Mouse (Mus musculus) gastrocnemius, postnatal 4 days (tissue): ENCODE results near the gene Nxph3. TPM values are rescaled to one million over a fixed set of nuclear protein-coding genes. Genes with fewer than 3 reads are reported as not detected.
A peak's percentile ranks its signal among the peaks of the same experiment; 100 is the strongest.

Experiments
- DNase-seq, 2 experiments: peaks; one replicate each; pipeline ENCODE4 v3.0.0; 2021 to 2022; ENCODE audit warnings: low spot score in 2 of 2, mixed read lengths in 2 of 2
- long read RNA-seq, 2 experiments: library from polyadenylated mRNA; stranded (forward); transcript quantifications; one replicate each; pipeline ENCODE4 v2.0.0; 2021
- total RNA-seq, 2 experiments: library from RNA; stranded (reverse); gene quantifications; 2 replicates each; pipeline ENCODE4 v1.2.3; 2021

Gene Nxph3
- 1 to 10 TPM; 1.3 to 1.8 TPM for total RNA-seq
- long read RNA-seq, experiment 1, partial matches to known transcripts = 0 of 1 reads
- long read RNA-seq, experiment 1, other reads (novel, unspliced or antisense) = 0 of 1 reads
- long read RNA-seq, experiment 2, partial matches to known transcripts = 0 of 1 reads
- long read RNA-seq, experiment 2, other reads (novel, unspliced or antisense) = 0 of 1 reads

- DNase-seq = peak; percentile 65 to 68
Measured at GRCm38 (mm10) chr11:95514298-95514861, at the start of gene Nxph3. TSS of gene Nxph3 (minus strand) at chr11:95514570.

GRCm38 (mm10) chr11:95563849-95564248, 49.5 kb upstream of the Nxph3 start:
- no peak for DNase-seq

GRCm38 (mm10) chr11:95560773-95561172, 46.4 kb upstream of the Nxph3 start:
- no peak for DNase-seq

- DNase-seq = no peak
Measured at GRCm38 (mm10) chr11:95559761-95560160, 45.4 kb upstream of the Nxph3 start.

- no peak for DNase-seq
Measured at GRCm38 (mm10) chr11:95557719-95558118, 43.3 kb upstream of the Nxph3 start.

- no peak for DNase-seq
Measured at GRCm38 (mm10) chr11:95557032-95557431, 42.7 kb upstream of the Nxph3 start.

- DNase-seq = no peak
Measured at GRCm38 (mm10) chr11:95555279-95555678, 40.9 kb upstream of the Nxph3 start.

GRCm38 (mm10) chr11:95550301-95551021, 36.1 kb upstream of the Nxph3 start:
- DNase-seq = no peak

GRCm38 (mm10) chr11:95546021-95546782, 31.8 kb upstream of the Nxph3 start:
- DNase-seq = no peak

GRCm38 (mm10) chr11:95544546-95545327, 30.4 kb upstream of the Nxph3 start:
- DNase-seq = no peak

GRCm38 (mm10) chr11:95540637-95541385, 26.4 kb upstream of the Nxph3 start:
- DNase-seq = no peak

GRCm38 (mm10) chr11:95538378-95539104, 24.2 kb upstream of the Nxph3 start:
- DNase-seq = peak in 1 of 2 experiments; percentile 72

GRCm38 (mm10) chr11:95533484-95534160, 19.3 kb upstream of the Nxph3 start:
- DNase-seq = peak; percentile 94 to 96

- no peak for DNase-seq
Measured at GRCm38 (mm10) chr11:95532353-95533072, 18.1 kb upstream of the Nxph3 start.

GRCm38 (mm10) chr11:95528231-95528630, 13.9 kb upstream of the Nxph3 start:
- no peak for DNase-seq

GRCm38 (mm10) chr11:95527307-95527706, 12.9 kb upstream of the Nxph3 start:
- no peak for DNase-seq

GRCm38 (mm10) chr11:95521563-95521962, 7.2 kb upstream of the Nxph3 start:
- peak; percentile 57 to 69 for DNase-seq

- peak; percentile 86 to 87 for DNase-seq
Measured at GRCm38 (mm10) chr11:95520456-95521072, 6.2 kb upstream of the Nxph3 start.
